Mouse (Mus musculus): ENCODE data around the gene 4833439L19Rik. TPM values are rescaled to one million over a fixed set of nuclear protein-coding genes. Genes with fewer than 3 reads are reported as not detected.

Gene 4833439L19Rik
- polyA plus RNA-seq, 1 experiment from 2014 or later = 254 TPM

DNA sequence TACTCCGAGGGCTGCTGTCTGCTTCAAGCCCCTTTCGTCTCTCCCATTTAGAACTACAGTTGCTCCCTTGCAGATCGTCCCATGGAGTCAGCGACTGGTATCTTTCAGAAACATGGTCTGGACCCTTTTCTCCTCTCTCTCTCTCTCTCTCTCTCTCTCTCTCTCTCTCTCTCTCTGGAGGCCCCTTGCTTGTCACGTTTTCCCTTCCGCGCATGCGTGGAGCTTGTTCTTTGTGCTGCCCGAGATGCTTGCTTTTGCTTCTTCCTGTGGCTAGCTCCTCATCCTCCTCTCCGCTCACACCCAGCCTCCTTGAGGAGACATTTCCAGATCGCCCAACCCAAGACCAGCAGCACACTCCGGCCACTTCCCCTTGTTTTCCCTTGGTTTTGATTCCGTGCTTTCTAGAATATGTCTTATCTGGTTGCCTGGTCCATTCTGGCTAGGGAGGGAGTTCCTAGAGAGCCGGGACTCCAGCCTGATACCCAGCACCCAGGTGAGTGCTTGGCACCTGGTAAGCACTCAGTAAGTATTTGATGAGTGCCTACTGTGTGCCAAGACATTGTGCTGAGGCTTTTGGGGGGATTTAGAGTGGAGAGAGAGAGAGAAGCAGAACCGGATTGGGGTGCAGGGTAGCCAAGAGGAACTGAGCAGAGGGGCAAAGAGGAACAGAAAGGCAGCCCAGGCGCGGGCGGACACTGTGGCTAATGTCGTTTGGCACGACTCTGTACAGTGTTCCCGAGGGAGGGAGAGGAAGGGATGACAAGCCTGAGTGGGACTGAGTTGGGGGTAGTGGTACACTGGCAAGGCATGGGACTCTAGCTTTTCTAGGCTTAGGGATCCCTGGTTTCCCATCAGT, 12.6 kb upstream of the 4833439L19Rik start:
- peaks cover 51% of the 10 kb centered on the region for H3K36me3 ChIP-seq
- no peaks in the 10 kb centered on the region for H3K9me3 ChIP-seq
- no peak overlapping the region for H3K9ac ChIP-seq
- no peak overlapping the region for H3K27ac ChIP-seq
- H3K27me3 ChIP-seq (replicated peaks) = no peaks in the 10 kb centered on the region
- H3K4me2 ChIP-seq (replicated peaks) = no peak overlapping the region
- H3K4me1 ChIP-seq = peaks cover 24% of the 10 kb centered on the region
- ATAC-seq (ENCODE audit: low FRiP score, low read depth) = no peak
- WGBS = 81% methylated on average over 21 of the region's 21 CpGs
- no peak overlapping the region for H3K4me3 ChIP-seq

GRCm38 (mm10) chr13:54575489-54575888, 10.3 kb upstream of the 4833439L19Rik start:
- WGBS = 4% methylated on average over 19 of the region's 19 CpGs
- peak overlapping the region; percentile 87 for H3K4me3 ChIP-seq
- H3K4me2 ChIP-seq (replicated peaks) = peak overlapping the region; percentile 94
- no peak overlapping the region for H3K27ac ChIP-seq
- peak overlapping the region; percentile 88 for H3K9ac ChIP-seq
- H3K36me3 ChIP-seq = peaks cover 28% of the 10 kb centered on the region
- ATAC-seq (ENCODE audit: low FRiP score, low read depth) = 0 out of 2 replicates have a peak, but pooled peaks have one; percentile 48
- H3K9me3 ChIP-seq = no peaks in the 10 kb centered on the region
- 0 out of 2 replicates have a peak, but pooled peaks cover 3% of the 10 kb centered on the region for H3K27me3 ChIP-seq (replicated peaks)
- peaks cover 24% of the 10 kb centered on the region for H3K4me1 ChIP-seq

- Histone ChIP-seq H3K27ac (0 out of 2 replicates have a peak within 1 kb of the TSS, but pooled peaks have one; percentile 27), H3K9me3 (no peaks in the 10 kb centered on the region), H3K9ac (peak within 1 kb of the TSS; percentile 88), H3K4me2 (replicated peaks) (peak within 1 kb of the TSS; percentile 94), H3K4me1 (peaks cover 24% of the 10 kb centered on the region), H3K36me3 (peaks cover 26% of the 10 kb centered on the region), H3K27me3 (replicated peaks) (0 out of 2 replicates have a peak, but pooled peaks cover 3% of the 10 kb centered on the region), H3K4me3 (peak within 1 kb of the TSS; percentile 87)
- under 1% methylated on average over 55 of the region's 55 CpGs for WGBS
- ATAC-seq (ENCODE audit: low FRiP score, low read depth) = peak; percentile 93
Observed at GRCm38 (mm10) chr13:54574854-54575481, 9.7 kb upstream of the 4833439L19Rik start, which contains the start of gene Arl10. Gene Arl10 (plus strand): TSS chr13:54575015.

DNA sequence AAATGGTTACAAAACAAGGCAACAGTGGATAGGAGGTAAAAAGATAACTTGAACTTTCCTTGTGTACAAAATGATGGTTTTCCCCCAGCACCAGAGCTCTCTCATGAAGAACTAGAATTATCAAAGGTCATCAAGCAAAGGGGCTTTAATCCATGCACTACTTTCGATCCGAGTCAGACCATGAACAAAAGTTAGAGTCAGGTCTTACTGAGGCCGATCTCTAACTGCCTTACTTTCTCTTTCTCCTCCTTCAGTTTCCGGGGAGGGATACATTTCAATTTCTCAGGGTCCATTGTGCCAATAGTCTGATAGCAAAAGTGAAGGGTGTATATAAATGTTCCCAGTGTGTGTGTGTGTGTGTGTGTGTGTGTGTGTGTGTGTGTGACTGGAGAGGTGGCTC, 7.4 kb upstream of the 4833439L19Rik start:
- H3K4me1 ChIP-seq = peaks cover 20% of the 10 kb centered on the region
- no peak overlapping the region for H3K27ac ChIP-seq
- WGBS = 88% methylated on average over 4 of the region's 4 CpGs
- ATAC-seq (ENCODE audit: low FRiP score, low read depth) = no peak
- no peak overlapping the region for H3K4me3 ChIP-seq
- H3K9ac ChIP-seq = no peak overlapping the region
- peaks cover 9% of the 10 kb centered on the region for H3K36me3 ChIP-seq
- no peak overlapping the region for H3K4me2 ChIP-seq (replicated peaks)
- H3K9me3 ChIP-seq = no peaks in the 10 kb centered on the region
- 0 out of 2 replicates have a peak, but pooled peaks cover 3% of the 10 kb centered on the region for H3K27me3 ChIP-seq (replicated peaks)

DNA sequence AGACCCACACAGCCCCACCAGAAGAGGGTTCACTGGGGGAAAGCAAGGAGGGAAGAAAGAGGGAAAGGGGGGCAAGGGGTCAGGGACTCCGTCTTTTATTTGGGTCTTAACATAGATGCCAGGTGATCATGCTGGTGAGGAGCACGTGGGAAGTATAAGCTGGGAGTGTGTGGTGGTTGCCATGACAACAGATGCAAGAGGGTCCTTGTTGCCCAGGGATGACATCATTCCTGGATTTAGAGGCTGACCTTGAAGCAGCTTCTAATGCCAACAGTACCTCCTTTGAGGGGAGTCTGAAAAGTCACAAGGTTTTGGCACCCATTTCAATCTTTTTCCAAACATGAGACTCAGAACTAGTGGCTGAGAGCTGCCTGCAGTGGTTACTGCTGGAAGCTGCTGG, 6.4 kb upstream of the 4833439L19Rik start:
- Histone ChIP-seq H3K4me1 (peaks cover 18% of the 10 kb centered on the region), H3K9ac (no peak overlapping the region), H3K27ac (no peak overlapping the region), H3K36me3 (0 out of 2 replicates have a peak, but pooled peaks cover 1% of the 10 kb centered on the region), H3K27me3 (replicated peaks) (0 out of 2 replicates have a peak, but pooled peaks cover 3% of the 10 kb centered on the region), H3K4me2 (replicated peaks) (no peak overlapping the region), H3K9me3 (no peaks in the 10 kb centered on the region), H3K4me3 (no peak overlapping the region)
- ATAC-seq (ENCODE audit: low FRiP score, low read depth) = no peak
- WGBS = 38% methylated on average over 2 of the region's 2 CpGs

GRCm38 (mm10) chr13:54570736-54571135, 5.5 kb upstream of the 4833439L19Rik start:
- H3K27me3 ChIP-seq (replicated peaks) = 0 out of 2 replicates have a peak, but pooled peaks cover 3% of the 10 kb centered on the region
- no peak for ATAC-seq (ENCODE audit: low FRiP score, low read depth)
- WGBS = 80% methylated on average over 4 of the region's 4 CpGs
- H3K4me1 ChIP-seq = peaks cover 10% of the 10 kb centered on the region
- H3K4me3 ChIP-seq = no peak overlapping the region
- H3K4me2 ChIP-seq (replicated peaks) = no peak overlapping the region
- H3K27ac ChIP-seq = no peak overlapping the region
- no peak overlapping the region for H3K9ac ChIP-seq
- H3K36me3 ChIP-seq = no peaks in the 10 kb centered on the region
- no peaks in the 10 kb centered on the region for H3K9me3 ChIP-seq

DNA sequence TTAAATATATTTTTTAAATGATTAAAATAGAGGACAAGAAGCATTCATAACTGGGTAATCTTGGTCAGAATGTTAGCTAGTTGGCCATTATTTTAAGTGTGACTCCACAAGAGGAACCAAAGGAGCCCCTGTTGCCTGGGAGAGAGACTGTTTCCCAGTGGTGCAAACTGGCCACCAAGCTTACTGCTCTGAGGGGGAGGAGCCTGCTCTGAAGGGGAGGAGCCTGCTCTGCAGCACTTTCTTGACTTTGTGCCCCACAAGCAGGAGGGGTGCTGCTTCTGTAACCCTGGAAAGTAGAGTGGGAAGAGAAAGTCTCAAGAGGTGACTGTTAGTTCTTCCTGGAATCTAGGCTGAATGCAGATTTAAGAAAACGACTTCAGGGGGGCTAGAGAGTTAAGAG, 4.0 kb upstream of the 4833439L19Rik start:
- 53% methylated on average over 1 of the region's 1 CpGs for WGBS
- no peak for ATAC-seq (ENCODE audit: low FRiP score, low read depth)
- Histone ChIP-seq H3K4me1 (peaks cover 8% of the 10 kb centered on the region), H3K36me3 (no peaks in the 10 kb centered on the region), H3K27ac (no peak overlapping the region), H3K4me3 (no peak overlapping the region), H3K4me2 (replicated peaks) (no peak overlapping the region), H3K27me3 (replicated peaks) (0 out of 2 replicates have a peak, but pooled peaks cover 3% of the 10 kb centered on the region), H3K9me3 (no peaks in the 10 kb centered on the region), H3K9ac (no peak overlapping the region)

- H3K27me3 ChIP-seq (replicated peaks) = 0 out of 2 replicates have a peak, but pooled peaks cover 3% of the 10 kb centered on the region
- no peak overlapping the region for H3K4me2 ChIP-seq (replicated peaks)
- H3K4me3 ChIP-seq = no peak overlapping the region
- H3K4me1 ChIP-seq = peaks cover 15% of the 10 kb centered on the region
- H3K27ac ChIP-seq = no peak overlapping the region
- ATAC-seq (ENCODE audit: low FRiP score, low read depth) = no peak
- H3K36me3 ChIP-seq = no peaks in the 10 kb centered on the region
- H3K9ac ChIP-seq = no peak overlapping the region
- WGBS = 39% methylated on average over 5 of the region's 5 CpGs
- no peaks in the 10 kb centered on the region for H3K9me3 ChIP-seq
Observed at GRCm38 (mm10) chr13:54568380-54568779, 3.1 kb upstream of the 4833439L19Rik start.

DNA sequence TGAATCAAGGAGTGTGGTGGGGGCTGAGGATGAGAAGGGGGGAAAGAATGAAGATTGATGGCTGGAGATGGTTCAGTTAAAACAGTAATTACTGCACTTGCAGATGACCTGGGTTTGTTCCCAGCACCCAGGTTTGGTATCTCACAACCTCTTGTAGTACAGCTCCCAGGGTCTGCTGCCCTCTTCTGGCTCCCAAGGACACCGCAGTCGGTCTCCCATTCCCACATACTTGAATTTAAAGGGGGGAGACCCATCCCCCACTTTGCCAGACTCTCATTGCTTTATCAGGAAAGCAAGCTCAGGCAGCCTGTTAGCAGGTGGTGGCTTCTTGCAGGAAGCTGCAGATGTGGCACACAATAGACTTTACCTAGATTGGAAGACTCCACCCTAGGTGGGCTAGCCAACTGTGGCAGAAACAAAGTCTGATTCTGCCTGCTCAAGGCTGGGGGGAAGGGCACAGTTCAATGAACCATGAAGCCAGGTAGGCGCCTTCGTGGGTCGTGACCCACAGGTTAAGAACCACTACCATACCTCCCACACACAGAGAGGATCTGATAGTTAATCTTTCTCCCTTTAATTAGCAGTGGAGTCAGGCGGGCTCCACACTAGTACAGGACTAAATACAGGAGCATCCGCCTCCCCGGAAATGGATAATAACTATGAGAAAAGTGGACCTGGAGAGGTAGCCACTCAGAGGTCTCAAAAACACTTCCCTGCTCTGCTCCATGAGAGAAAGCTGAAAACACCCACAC, 535 bp upstream of the 4833439L19Rik start:
- H3K4me1 ChIP-seq = peaks cover 15% of the 10 kb centered on the region
- H3K36me3 ChIP-seq = peaks cover 18% of the 10 kb centered on the region
- no peaks in the 10 kb centered on the region for H3K9me3 ChIP-seq
- H3K9ac ChIP-seq = no peak overlapping the region
- H3K27ac ChIP-seq = no peak overlapping the region
- ATAC-seq (ENCODE audit: low FRiP score, low read depth) = peak; percentile 60
- H3K4me3 ChIP-seq = peak overlapping the region; percentile 97
- H3K27me3 ChIP-seq (replicated peaks) = no peaks in the 10 kb centered on the region
- H3K4me2 ChIP-seq (replicated peaks) = peak overlapping the region; percentile 75
- 50% methylated on average over 8 of the region's 8 CpGs for WGBS

- 12% methylated on average over 45 of the region's 45 CpGs for WGBS
- peak overlapping the region; percentile 75 for H3K4me2 ChIP-seq (replicated peaks)
- ATAC-seq (ENCODE audit: low FRiP score, low read depth) = peak; percentile 69
Observed at GRCm38 (mm10) chr13:54564232-54565200, 719 bp downstream of the 4833439L19Rik start.

GRCm38 (mm10) chr13:54562562-54562961, 2.7 kb downstream of the 4833439L19Rik start:
- H3K9ac ChIP-seq = no peak overlapping the region
- peaks cover 15% of the 10 kb centered on the region for H3K4me1 ChIP-seq
- peaks cover 50% of the 10 kb centered on the region for H3K36me3 ChIP-seq
- no peaks in the 10 kb centered on the region for H3K9me3 ChIP-seq
- no peak overlapping the region for H3K27ac ChIP-seq
- WGBS = 83% methylated on average over 7 of the region's 7 CpGs
- H3K4me2 ChIP-seq (replicated peaks) = no peak overlapping the region
- no peaks in the 10 kb centered on the region for H3K27me3 ChIP-seq (replicated peaks)
- H3K4me3 ChIP-seq = no peak overlapping the region
- no peak for ATAC-seq (ENCODE audit: low FRiP score, low read depth)

More at GRCm38 (mm10) chr13:54564232-54565200, 719 bp downstream of the 4833439L19Rik start:
- Histone ChIP-seq H3K9ac (peak overlapping the region; percentile 97), H3K27ac (peak overlapping the region; percentile 64), H3K4me3 (peak overlapping the region; percentile 97), H3K4me1 (peaks cover 15% of the 10 kb centered on the region), H3K27me3 (replicated peaks) (no peaks in the 10 kb centered on the region), H3K36me3 (peaks cover 31% of the 10 kb centered on the region), H3K9me3 (no peaks in the 10 kb centered on the region)

Data from neural tube, embryonic 12.5 days (tissue).